Mouse (Mus musculus) cerebellum, adult 9-11 months (tissue): ENCODE data around the gene Sipa1l2.
"Not testable (repeated sequence)": the region's sequence is repeated elsewhere in the genome, so short reads cannot be mapped to it uniquely, and the experiment has no call there.

ENCODE experiments used
- DNase-seq: peaks from one replicate; pipeline ENCODE4 v3.0.0; 2022

The Sipa1l2 gene

GRCm38 (mm10) chr8:125533709-125534108, 35.9 kb downstream of the Sipa1l2 start:
- no peak for DNase-seq

- no peak for DNase-seq
Measured at GRCm38 (mm10) chr8:125532953-125533352, 36.7 kb downstream of the Sipa1l2 start.

GRCm38 (mm10) chr8:125532177-125532576, 37.4 kb downstream of the Sipa1l2 start:
- no peak for DNase-seq

GRCm38 (mm10) chr8:125531640-125532039, 38.0 kb downstream of the Sipa1l2 start:
- no peak for DNase-seq

- no peak for DNase-seq
Measured at GRCm38 (mm10) chr8:125531088-125531438, 38.5 kb downstream of the Sipa1l2 start.

- DNase-seq, result no peak
Measured at GRCm38 (mm10) chr8:125530187-125531087, 39.2 kb downstream of the Sipa1l2 start.

- DNase-seq, result no peak
Measured at GRCm38 (mm10) chr8:125529019-125529418, 40.6 kb downstream of the Sipa1l2 start.

- no peak for DNase-seq
Measured at GRCm38 (mm10) chr8:125527941-125528340, 41.7 kb downstream of the Sipa1l2 start.

- no peak for DNase-seq
Measured at GRCm38 (mm10) chr8:125526999-125527398, 42.6 kb downstream of the Sipa1l2 start.

GRCm38 (mm10) chr8:125526582-125526981, 43.0 kb downstream of the Sipa1l2 start:
- no peak for DNase-seq

- DNase-seq, result no peak
Measured at GRCm38 (mm10) chr8:125524479-125524878, 45.1 kb downstream of the Sipa1l2 start.

GRCm38 (mm10) chr8:125523213-125523612, 46.4 kb downstream of the Sipa1l2 start:
- DNase-seq, result no peak

- no peak for DNase-seq
Measured at GRCm38 (mm10) chr8:125522151-125522550, 47.5 kb downstream of the Sipa1l2 start.

GRCm38 (mm10) chr8:125521087-125521486, 48.5 kb downstream of the Sipa1l2 start:
- no peak for DNase-seq

GRCm38 (mm10) chr8:125520308-125520707, 49.3 kb downstream of the Sipa1l2 start:
- not testable (repeated sequence) for DNase-seq

- peak; percentile 65 for DNase-seq
Measured at GRCm38 (mm10) chr8:125518951-125519350, 50.7 kb downstream of the Sipa1l2 start.

GRCm38 (mm10) chr8:125518301-125518700, 51.3 kb downstream of the Sipa1l2 start:
- DNase-seq, result peak; percentile 32

GRCm38 (mm10) chr8:125517397-125517796, 52.2 kb downstream of the Sipa1l2 start:
- DNase-seq, result no peak

- DNase-seq, result peak; percentile 39
Measured at GRCm38 (mm10) chr8:125516115-125516905, 53.3 kb downstream of the Sipa1l2 start.

GRCm38 (mm10) chr8:125515665-125516064, 53.9 kb downstream of the Sipa1l2 start:
- DNase-seq, result peak; percentile 58

- no peak for DNase-seq
Measured at GRCm38 (mm10) chr8:125513935-125514334, 55.7 kb downstream of the Sipa1l2 start.

GRCm38 (mm10) chr8:125513242-125513866, 56.3 kb downstream of the Sipa1l2 start:
- no peak for DNase-seq

GRCm38 (mm10) chr8:125512561-125512960, 57.0 kb downstream of the Sipa1l2 start:
- DNase-seq, result no peak
